Mouse (Mus musculus) thymus, adult 2 months (tissue): ENCODE measurements at regions not wholly inside any gene's neighbourhood (a gene's known extent, or its start where the extent isn't known, plus 50 kb on each side); places are given as distances from the start of the nearest gene placed in this dataset.

ENCODE experiments used
- DNase-seq: peaks from one replicate; pipeline ENCODE4 v3.0.0; 2021
- H3K27ac ChIP-seq: fragments of 200-500 bp; 2 replicates; pipeline ENCODE4 v1.5.1; 2012; ENCODE audit warnings: low read length, control low read depth; ENCODE audit not compliant: control insufficient read depth, insufficient read depth
- H3K27me3 ChIP-seq: fragments of 200-500 bp; 2 replicates; pipeline ENCODE4 v1.6.1; 2012; ENCODE audit warnings: mild to moderate bottlenecking, low read length, moderate library complexity, mixed read lengths; ENCODE audit not compliant: control insufficient read depth, insufficient read depth
- H3K36me3 ChIP-seq: fragments of 200-500 bp; 2 replicates; pipeline ENCODE4 v1.6.1; 2012; ENCODE audit warnings: mild to moderate bottlenecking, low read length, moderate library complexity; ENCODE audit not compliant: control insufficient read depth, insufficient read depth
- H3K4me1 ChIP-seq: fragments of 200-500 bp; replicated peaks from 2 replicates; pipeline ENCODE4 v1.6.1; 2012; ENCODE audit warnings: low read length; ENCODE audit not compliant: control insufficient read depth, insufficient read depth
- H3K4me3 ChIP-seq: fragments of 200-500 bp; 2 replicates; pipeline ENCODE4 v1.5.1; 2012; ENCODE audit warnings: mild to moderate bottlenecking, low read length, control low read depth, moderate library complexity; ENCODE audit not compliant: control insufficient read depth, insufficient read depth
- CTCF ChIP-seq: fragments of 200-500 bp; IDR thresholded peaks from 2 replicates; pipeline ENCODE4 v1.5.1; 2012; ENCODE audit warnings: mild to moderate bottlenecking, control low read depth, low read length, moderate library complexity, borderline replicate concordance; ENCODE audit not compliant: control insufficient read depth, poor library complexity, insufficient read depth; ENCODE audit errors: extremely low read depth
- POLR2A ChIP-seq: fragments of 200-500 bp; IDR thresholded peaks from 2 replicates; pipeline ENCODE4 v1.6.1; 2012; ENCODE audit warnings: mild to moderate bottlenecking, low read length, control low read depth, moderate library complexity; ENCODE audit not compliant: control insufficient read depth, poor library complexity, insufficient read depth; ENCODE audit errors: extremely low read depth
- WGBS: fragments of 180-500 bp; shearing (Covaris S2); methylation state at CpG from one replicate; pipeline ENCODE4 v1.1.7; 2018; 5-methylcytosine and 5-hydroxymethylcytosine counted together

GRCm38 (mm10) chr7:129689464-129689863, 97.8 kb downstream of the Wdr11 start:
- DNase-seq = no peak
- Histone ChIP-seq H3K4me1 (no peaks in the 10 kb centered on the region), H3K36me3 (no peaks in the 10 kb centered on the region), H3K27me3 (no peaks in the 10 kb centered on the region), H3K27ac (no peak overlapping the region), H3K4me3 (no peak overlapping the region)
- TF ChIP-seq CTCF = no peak
- no peak for TF ChIP-seq POLR2A
- 97% methylated on average over 3 of the region's 3 CpGs for WGBS

- TF ChIP-seq CTCF (no peak), POLR2A (no peak)
Observed at GRCm38 (mm10) chr7:129690868-129691267, 99.2 kb downstream of the Wdr11 start.

GRCm38 (mm10) chr7:129691619-129692071, 100.0 kb downstream of the Wdr11 start:
- H3K27ac ChIP-seq = no peak overlapping the region
- TF ChIP-seq CTCF (no peak), POLR2A (no peak)
- H3K27me3 ChIP-seq = no peaks in the 10 kb centered on the region
- H3K4me3 ChIP-seq = no peak overlapping the region
- 79% methylated on average over 3 of the region's 3 CpGs for WGBS
- no peak for DNase-seq
- H3K4me1 ChIP-seq = no peaks in the 10 kb centered on the region
- no peaks in the 10 kb centered on the region for H3K36me3 ChIP-seq

More at GRCm38 (mm10) chr7:129690868-129691267, 99.2 kb downstream of the Wdr11 start:
- Histone ChIP-seq H3K27me3 (no peaks in the 10 kb centered on the region), H3K27ac (no peak overlapping the region), H3K36me3 (no peaks in the 10 kb centered on the region), H3K4me3 (no peak overlapping the region), H3K4me1 (no peaks in the 10 kb centered on the region)
- no peak for DNase-seq
- 59% methylated on average over 6 of the region's 6 CpGs for WGBS

- DNase-seq = no peak
- no peaks in the 10 kb centered on the region for H3K36me3 ChIP-seq
- no peaks in the 10 kb centered on the region for H3K27me3 ChIP-seq
- H3K4me3 ChIP-seq = no peak overlapping the region
- no peak for TF ChIP-seq POLR2A
- TF ChIP-seq CTCF = no peak
- H3K27ac ChIP-seq = no peak overlapping the region
- no peaks in the 10 kb centered on the region for H3K4me1 ChIP-seq
- WGBS = 55% methylated on average over 9 of the region's 9 CpGs
Observed at GRCm38 (mm10) chr7:129693635-129694034, 102.0 kb downstream of the Wdr11 start.

GRCm38 (mm10) chr7:129694168-129694567, 102.5 kb downstream of the Wdr11 start:
- no peak overlapping the region for H3K27ac ChIP-seq
- H3K4me3 ChIP-seq = no peak overlapping the region
- H3K36me3 ChIP-seq = no peaks in the 10 kb centered on the region
- TF ChIP-seq POLR2A (no peak), CTCF (no peak)
- no peak for DNase-seq
- H3K4me1 ChIP-seq = no peaks in the 10 kb centered on the region
- H3K27me3 ChIP-seq = no peaks in the 10 kb centered on the region

- 90% methylated on average over 5 of the region's 5 CpGs for WGBS
Observed at GRCm38 (mm10) chr7:129699931-129700570, 108.4 kb downstream of the Wdr11 start.

More at GRCm38 (mm10) chr7:129699931-129700570, 108.4 kb downstream of the Wdr11 start:
- H3K36me3 ChIP-seq = no peaks in the 10 kb centered on the region
- no peak overlapping the region for H3K4me3 ChIP-seq
- DNase-seq = no peak
- H3K4me1 ChIP-seq = no peaks in the 10 kb centered on the region
- H3K27ac ChIP-seq = no peak overlapping the region
- H3K27me3 ChIP-seq = no peaks in the 10 kb centered on the region
- TF ChIP-seq CTCF (no peak), POLR2A (no peak)
